Mouse (Mus musculus): Measurements from ENCODE around the gene Sec14l2.

The Sec14l2 gene

GRCm38 (mm10) chr11:4098816-4099215 is 24.4 kb downstream of the Sec14l2 start:
- no peak for DNase-seq (ENCODE audit: low read depth)

- no peak for DNase-seq (ENCODE audit: low read depth)
Observed at GRCm38 (mm10) chr11:4098120-4098519, 25.1 kb downstream of the Sec14l2 start.

GRCm38 (mm10) chr11:4097091-4097621 is 26.1 kb downstream of the Sec14l2 start:
- no peak for DNase-seq (ENCODE audit: low read depth)

- DNase-seq (ENCODE audit: low read depth): peak; percentile 99
Observed at GRCm38 (mm10) chr11:4096054-4096984, 26.9 kb downstream of the Sec14l2 start.

GRCm38 (mm10) chr11:4095171-4096053 is 27.8 kb downstream of the Sec14l2 start, which contains the start of gene Mtfp1:
TSS of gene Mtfp1 (minus strand) at chr11:4095445.
- peak; percentile 60 for DNase-seq (ENCODE audit: low read depth)

GRCm38 (mm10) chr11:4094378-4095170 is 28.6 kb downstream of the Sec14l2 start:
- peak; percentile 90 for DNase-seq (ENCODE audit: low read depth)

GRCm38 (mm10) chr11:4093459-4094377 is 29.5 kb downstream of the Sec14l2 start:
- DNase-seq (ENCODE audit: low read depth): no peak

- DNase-seq (ENCODE audit: low read depth): no peak
Observed at GRCm38 (mm10) chr11:4087267-4087666, 35.9 kb downstream of the Sec14l2 start.

- DNase-seq (ENCODE audit: low read depth): no peak
Observed at GRCm38 (mm10) chr11:4086246-4086645, 37.0 kb downstream of the Sec14l2 start.

GRCm38 (mm10) chr11:4083316-4084078 is 39.7 kb downstream of the Sec14l2 start:
- peak; percentile 46 for DNase-seq (ENCODE audit: low read depth)

GRCm38 (mm10) chr11:4080219-4080618 is 43.0 kb downstream of the Sec14l2 start:
- peak; percentile 47 for DNase-seq (ENCODE audit: low read depth)

GRCm38 (mm10) chr11:4078267-4078933 is 44.8 kb downstream of the Sec14l2 start:
- no peak for DNase-seq (ENCODE audit: low read depth)

GRCm38 (mm10) chr11:4076633-4077032 is 46.6 kb downstream of the Sec14l2 start:
- DNase-seq (ENCODE audit: low read depth): peak; percentile 48

- no peak for DNase-seq (ENCODE audit: low read depth)
Observed at GRCm38 (mm10) chr11:4069664-4070063, 53.6 kb downstream of the Sec14l2 start.

GRCm38 (mm10) chr11:4064627-4065122 is 58.5 kb downstream of the Sec14l2 start, which contains the start of gene Sec14l3:
TSS of gene Sec14l3 (plus strand) at chr11:4064841.
- no peak for DNase-seq (ENCODE audit: low read depth)

- DNase-seq (ENCODE audit: low read depth): no peak
Observed at GRCm38 (mm10) chr11:4062981-4063380, 60.2 kb downstream of the Sec14l2 start.

- DNase-seq (ENCODE audit: low read depth): no peak
Observed at GRCm38 (mm10) chr11:4062523-4062922, 60.7 kb downstream of the Sec14l2 start.

GRCm38 (mm10) chr11:4060866-4061575 is 62.2 kb downstream of the Sec14l2 start:
- DNase-seq (ENCODE audit: low read depth): no peak

Measured in c-Kit-positive CD71-positive TER-119-negative erythroid progenitor cells, embryonic 14.5 days (primary cell).